Mouse (Mus musculus): ENCODE results near the gene Nemp2. TPM values are rescaled to one million over a fixed set of nuclear protein-coding genes. Genes with fewer than 3 reads are reported as not detected.
"Not testable (repeated sequence)": the region's sequence is repeated elsewhere in the genome, so short reads cannot be mapped to it uniquely, and the experiment has no call there.

Nemp2 gene
- total RNA-seq, 2 experiments from 2014 or later = 3.3 to 5.3 TPM

- intact Hi-C loops (cut with DNase I) = loop anchor here (1.0 to 10.0 kb wide), 4 partner anchors 100 to 386 kb away; no protein-coding TSS in a partner anchor
These were observed 17.9 kb downstream of the Nemp2 start for GRCm38 (mm10) chr1:52648153-52649027.

DNA sequence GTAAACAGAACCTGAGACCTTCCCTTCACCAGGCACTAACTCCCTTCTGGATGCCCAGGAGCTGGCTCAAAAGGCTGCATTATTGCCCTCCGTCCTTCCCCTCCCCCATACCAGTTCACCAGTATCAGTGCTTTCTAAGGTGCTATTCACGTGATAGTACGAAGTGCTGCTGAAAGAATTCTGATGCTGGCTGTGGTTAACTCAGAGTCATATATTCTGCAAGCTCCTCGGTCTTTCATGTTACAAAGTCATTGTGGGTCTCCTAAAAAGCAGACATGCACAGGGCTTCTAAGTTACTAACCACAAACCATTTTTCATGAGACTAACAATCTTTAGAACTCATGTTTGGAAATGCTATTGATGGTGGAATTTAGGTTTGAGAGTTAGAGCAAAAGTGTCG is 19.6 kb downstream of the Nemp2 start:
- no peak for DNase-seq (ENCODE audit: low spot score in 2 of 2)
- intact Hi-C loops (cut with DNase I) = no loop called here

More at GRCm38 (mm10) chr1:52648153-52649027, 17.9 kb downstream of the Nemp2 start:
- DNase-seq (ENCODE audit: low spot score in 2 of 2) = peak; percentile 45 to 74

DNA sequence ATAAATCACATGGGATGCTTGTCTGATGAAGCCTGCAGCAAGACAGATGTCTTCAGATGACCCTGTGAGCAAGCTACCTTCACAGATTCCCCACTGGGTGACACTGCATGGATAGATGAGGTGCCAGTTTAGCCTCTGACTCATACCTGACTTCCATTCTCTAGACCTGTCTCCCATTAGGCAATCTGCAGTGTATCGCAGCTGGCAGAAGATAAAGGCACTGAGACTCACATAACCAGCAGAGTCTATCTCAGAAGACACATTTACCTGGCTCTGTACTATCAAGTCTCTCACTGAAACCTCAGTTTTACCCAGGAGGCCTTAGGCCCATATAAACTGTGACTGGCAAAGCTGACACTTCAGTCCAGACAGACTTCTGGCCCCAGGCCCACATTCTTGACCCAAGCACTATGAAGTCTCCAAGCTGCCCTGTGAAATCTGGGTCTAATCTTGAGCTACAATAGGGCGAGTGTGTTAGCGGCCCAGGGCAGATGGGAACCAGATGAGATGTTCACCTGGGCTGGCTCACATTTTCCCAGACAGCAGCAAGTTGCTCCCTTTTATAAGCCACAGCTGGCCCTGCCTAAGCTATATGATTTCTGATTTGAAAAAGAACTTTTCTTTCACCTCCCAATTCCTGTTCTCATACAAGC is 22.2 kb downstream of the Nemp2 start:
- DNase-seq (ENCODE audit: low spot score in 2 of 2) = no peak
- intact Hi-C loops (cut with DNase I) = no loop called here

GRCm38 (mm10) chr1:52653366-52653765 is 22.9 kb downstream of the Nemp2 start:
- intact Hi-C loops (cut with DNase I) = no loop called here
- no peak for DNase-seq (ENCODE audit: low spot score in 2 of 2)

GRCm38 (mm10) chr1:52655153-52655552 is 24.6 kb downstream of the Nemp2 start:
- intact Hi-C loops (cut with DNase I) = no loop called here
- DNase-seq (ENCODE audit: low spot score in 2 of 2) = no peak

- intact Hi-C loops (cut with DNase I) = no loop called here
- no peak for DNase-seq (ENCODE audit: low spot score in 2 of 2)
These were observed 27.7 kb downstream of the Nemp2 start for GRCm38 (mm10) chr1:52658160-52658559.

- intact Hi-C loops (cut with DNase I) = loop anchor here (10.0 kb wide), 1 partner anchor 65 kb away; the partner anchor contains the start of gene Mfsd6
- DNase-seq (ENCODE audit: low spot score in 2 of 2) = no peak
These were observed 29.8 kb downstream of the Nemp2 start for GRCm38 (mm10) chr1:52660278-52660677.

GRCm38 (mm10) chr1:52660765-52661164 is 30.3 kb downstream of the Nemp2 start:
- intact Hi-C loops (cut with DNase I) = loop anchor here (10.0 kb wide), 1 partner anchor 64 kb away; the partner anchor contains the start of gene Mfsd6
- no peak for DNase-seq (ENCODE audit: low spot score in 2 of 2)

- DNase-seq (ENCODE audit: low spot score in 2 of 2) = peak; percentile 60 to 65
- intact Hi-C loops (cut with DNase I) = loop anchor here (10.0 kb wide), 1 partner anchor 62 kb away; the partner anchor contains the start of gene Mfsd6
These were observed 32.7 kb downstream of the Nemp2 start for GRCm38 (mm10) chr1:52663228-52663627.

DNA sequence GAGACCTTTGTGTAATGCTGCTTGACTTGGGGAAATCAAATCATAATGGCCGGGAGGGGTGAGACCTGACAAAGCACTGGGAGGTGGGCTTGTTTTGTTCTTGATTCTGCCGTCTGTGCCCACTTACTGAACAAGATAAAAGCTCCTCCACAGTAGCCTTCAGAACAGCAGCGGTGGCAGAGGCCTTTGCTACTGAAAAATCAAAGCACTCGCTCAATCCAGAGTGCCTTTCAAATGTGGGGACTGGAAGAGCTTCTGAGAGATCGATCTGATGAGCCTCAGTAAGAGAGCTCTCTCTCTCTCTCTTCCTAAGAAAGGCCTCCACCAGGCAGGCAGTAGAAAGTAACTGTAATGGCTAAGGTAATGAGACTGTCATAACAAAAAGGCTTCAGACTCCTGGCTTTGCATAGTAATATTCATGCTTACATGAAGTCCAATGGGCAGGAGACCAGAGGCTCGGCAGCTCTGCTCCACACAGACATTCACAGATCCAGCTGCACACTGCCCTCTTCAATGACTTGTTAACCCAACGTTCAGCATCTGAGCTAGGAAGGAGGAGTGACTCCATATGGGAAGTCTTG is 38.3 kb downstream of the Nemp2 start:
- intact Hi-C loops (cut with DNase I) = loop anchor here (10.0 kb wide), 1 partner anchor 56 kb away; the partner anchor contains the start of gene Mfsd6
- DNase-seq (ENCODE audit: low spot score in 2 of 2) = no peak

DNA sequence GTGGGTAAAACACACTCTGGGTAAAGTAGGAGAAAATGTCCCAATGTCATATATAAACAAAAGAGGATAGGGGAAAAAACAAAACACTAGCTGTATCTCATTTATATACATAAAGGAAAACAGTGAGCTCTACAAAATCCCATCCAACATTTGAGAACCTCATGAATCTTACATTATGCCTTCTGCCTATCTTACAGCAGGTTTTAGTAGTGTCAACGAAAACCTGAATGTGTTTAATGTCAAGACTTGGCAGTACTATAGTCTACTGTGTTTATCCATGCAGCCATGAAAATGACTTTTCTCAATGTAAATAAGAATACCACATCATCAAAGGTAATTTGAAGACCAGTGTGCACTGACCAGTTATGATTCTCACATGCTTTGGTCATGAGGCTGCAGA is 39.4 kb downstream of the Nemp2 start:
- intact Hi-C loops (cut with DNase I) = loop anchor here (10.0 kb wide), 1 partner anchor 55 kb away; the partner anchor contains the start of gene Mfsd6
- DNase-seq (ENCODE audit: low spot score in 2 of 2) = no peak

- no peak for DNase-seq (ENCODE audit: low spot score in 2 of 2)
- intact Hi-C loops (cut with DNase I) = no loop called here
These were observed 45.4 kb downstream of the Nemp2 start for GRCm38 (mm10) chr1:52675561-52676551.

DNA sequence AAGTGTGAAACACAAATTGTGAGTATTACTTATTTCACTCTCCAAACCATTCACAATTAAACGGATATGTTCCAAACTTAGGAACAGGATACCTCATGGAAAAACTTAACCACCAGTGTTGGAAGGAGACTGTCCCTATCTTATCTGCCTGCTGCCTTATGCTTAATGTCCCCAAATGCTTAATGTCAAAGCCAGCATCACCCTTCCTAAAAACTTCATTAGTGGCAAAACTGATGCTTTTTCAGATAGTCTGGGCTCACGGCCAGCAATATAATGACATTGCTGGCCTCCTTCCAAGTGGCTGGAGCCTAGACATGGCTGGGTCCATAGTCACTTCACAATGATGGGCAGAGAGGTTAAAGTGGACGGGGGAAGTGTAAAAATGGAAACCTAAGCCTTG is 46.1 kb downstream of the Nemp2 start:
- intact Hi-C loops (cut with DNase I) = no loop called here
- DNase-seq (ENCODE audit: low spot score in 2 of 2) = no peak

- no peak for DNase-seq (ENCODE audit: low spot score in 2 of 2)
- intact Hi-C loops (cut with DNase I) = no loop called here
These were observed 53.0 kb downstream of the Nemp2 start for GRCm38 (mm10) chr1:52683550-52683949.

- DNase-seq (ENCODE audit: low spot score in 2 of 2) = no peak
- intact Hi-C loops (cut with DNase I) = no loop called here
These were observed 57.1 kb downstream of the Nemp2 start for GRCm38 (mm10) chr1:52687636-52688035.

- DNase-seq (ENCODE audit: low spot score in 2 of 2); intact Hi-C loops (cut with DNase I): not testable (repeated sequence)
These were observed 64.0 kb downstream of the Nemp2 start for GRCm38 (mm10) chr1:52694456-52694855.

Data from left cerebral cortex, postnatal 36 days (tissue).